Mouse (Mus musculus): ENCODE data around the gene Bola3.

Gene Bola3

DNA sequence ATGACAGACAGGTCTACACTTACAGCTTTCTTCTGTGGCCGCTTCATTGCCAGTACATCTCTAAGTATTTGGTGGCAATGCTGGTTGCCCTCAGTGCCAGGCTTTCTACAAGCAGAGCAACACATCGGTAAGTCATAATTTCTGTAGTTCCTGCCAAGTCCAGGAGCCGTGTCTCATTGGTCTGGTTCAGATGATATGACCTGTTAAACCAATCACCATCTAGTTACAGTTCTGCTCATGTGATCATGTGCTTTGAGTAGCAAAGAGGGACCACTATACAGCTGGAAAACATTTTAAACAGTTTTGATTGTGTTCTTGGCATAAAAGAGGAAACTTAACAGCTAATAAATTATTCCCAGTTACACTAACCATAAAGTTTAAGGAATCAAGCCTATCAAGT lies 1.0 kb upstream of the Bola3 start:
- DNase-seq (ENCODE audit: extremely low spot score, low spot score) = no peak

DNA sequence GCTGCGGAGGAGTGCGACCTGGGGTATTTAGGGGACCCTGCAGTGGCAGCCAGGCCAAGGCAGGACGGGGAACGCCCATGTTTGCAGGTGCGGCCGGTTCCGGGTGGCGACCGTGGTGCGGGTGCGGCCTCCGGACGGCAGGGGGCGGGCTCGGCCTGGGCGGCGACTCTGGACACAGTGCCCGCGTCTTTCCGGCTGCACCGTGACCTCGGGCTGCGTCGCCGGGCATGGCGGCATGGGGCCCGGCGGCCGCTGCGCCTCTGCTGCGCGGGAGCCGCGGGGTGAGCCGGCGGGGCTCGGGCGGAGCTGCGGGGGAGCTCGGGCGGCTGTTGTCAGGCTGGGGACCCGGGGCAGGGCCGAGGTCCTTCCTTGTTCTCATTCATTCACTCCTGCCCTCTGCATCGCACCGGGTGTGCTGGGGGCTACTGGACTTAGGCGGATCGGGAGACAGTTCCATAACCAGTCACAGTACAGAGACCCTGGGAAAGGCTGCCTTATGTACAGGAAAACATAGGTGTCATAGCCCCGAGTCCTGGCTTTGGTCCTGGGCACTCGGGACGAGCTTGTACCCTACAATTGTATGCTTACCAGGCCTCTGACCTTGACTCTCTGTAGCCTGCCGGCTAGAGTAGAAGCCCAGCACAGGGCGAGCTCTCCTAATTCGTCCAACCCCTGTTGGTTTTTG lies 469 bp downstream of the Bola3 start:
- DNase-seq (ENCODE audit: extremely low spot score, low spot score) = peak; percentile 94

DNA sequence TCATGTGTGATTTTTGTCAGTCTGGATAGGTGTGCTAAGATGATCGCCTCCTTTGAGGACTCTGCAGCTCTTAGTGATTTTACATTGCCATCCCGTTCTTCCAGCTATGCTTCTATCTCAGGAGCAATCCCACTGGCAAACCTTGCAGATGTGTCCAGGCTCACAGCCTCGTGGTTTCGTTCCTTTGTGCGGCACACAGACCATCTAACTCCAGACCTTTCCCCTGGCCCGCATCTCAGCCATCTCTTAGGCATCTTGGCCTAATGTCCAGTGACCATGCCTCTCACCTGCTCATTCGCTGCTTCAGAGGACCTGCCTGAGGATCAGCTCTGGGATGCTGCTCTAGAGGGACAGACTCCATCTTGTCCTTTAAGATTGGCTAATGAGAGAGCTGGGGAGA lies 1.2 kb downstream of the Bola3 start:
- no peak for DNase-seq (ENCODE audit: extremely low spot score, low spot score)

DNA sequence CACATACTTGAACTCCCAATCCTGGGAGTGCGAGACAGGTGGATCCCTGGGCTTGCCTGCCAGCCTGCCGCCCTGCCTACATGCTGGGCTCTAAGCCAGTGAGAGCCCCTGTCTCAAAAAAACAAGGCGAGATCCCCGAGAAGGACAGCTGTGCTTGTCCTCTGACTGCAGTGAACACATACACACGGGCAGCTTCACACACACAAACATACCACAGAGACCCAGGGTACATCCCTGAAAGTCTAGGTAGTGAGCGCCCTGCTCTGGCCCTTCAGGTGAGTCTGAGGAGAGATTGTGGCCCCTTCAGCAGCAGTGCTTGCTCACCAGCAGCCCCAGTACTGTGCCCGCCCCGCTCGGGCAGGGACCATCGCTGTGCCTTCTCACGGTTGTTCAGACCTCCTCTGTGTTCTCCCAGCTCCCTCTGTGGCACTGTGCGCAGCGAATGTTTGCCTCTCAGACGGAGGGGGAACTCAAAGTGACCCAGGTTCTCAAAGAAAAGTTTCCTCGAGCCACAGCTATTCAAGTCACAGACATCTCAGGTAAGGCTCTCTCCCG lies 2.0 kb downstream of the Bola3 start:
- DNase-seq (ENCODE audit: extremely low spot score, low spot score) = no peak

DNA sequence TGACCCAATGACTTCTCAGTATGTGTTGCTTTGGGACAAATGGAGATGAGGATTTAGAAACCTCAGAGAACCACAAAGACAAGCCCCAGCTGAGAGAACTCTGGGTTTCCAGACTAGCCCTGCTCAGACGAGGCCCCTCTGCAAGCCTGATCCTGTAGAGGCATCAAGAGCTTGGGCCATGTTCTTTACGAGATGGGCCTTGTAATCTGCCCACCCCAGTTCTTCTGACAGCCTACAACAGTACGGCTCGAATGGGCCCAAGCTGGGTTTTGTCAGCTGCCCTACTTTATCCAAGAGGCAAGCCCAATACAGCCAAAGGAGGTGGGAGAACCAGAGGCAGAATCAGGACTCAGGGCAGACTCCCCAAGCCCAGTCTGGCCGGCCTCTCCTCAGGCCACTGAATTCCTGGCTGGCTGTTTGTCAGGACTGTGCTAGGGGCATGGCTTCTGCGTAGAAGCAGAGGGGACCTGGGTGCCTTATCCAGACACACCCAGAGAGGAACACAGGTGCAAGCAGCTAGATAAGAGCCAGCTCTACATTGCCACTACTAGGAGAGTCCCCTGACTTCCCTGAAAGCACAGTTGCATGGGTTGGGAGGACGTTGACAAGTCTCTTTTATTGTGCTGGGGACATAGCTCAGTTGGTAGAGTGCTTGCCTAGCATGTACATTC lies 2.7 kb downstream of the Bola3 start:
- DNase-seq (ENCODE audit: extremely low spot score, low spot score) = no peak

DNA sequence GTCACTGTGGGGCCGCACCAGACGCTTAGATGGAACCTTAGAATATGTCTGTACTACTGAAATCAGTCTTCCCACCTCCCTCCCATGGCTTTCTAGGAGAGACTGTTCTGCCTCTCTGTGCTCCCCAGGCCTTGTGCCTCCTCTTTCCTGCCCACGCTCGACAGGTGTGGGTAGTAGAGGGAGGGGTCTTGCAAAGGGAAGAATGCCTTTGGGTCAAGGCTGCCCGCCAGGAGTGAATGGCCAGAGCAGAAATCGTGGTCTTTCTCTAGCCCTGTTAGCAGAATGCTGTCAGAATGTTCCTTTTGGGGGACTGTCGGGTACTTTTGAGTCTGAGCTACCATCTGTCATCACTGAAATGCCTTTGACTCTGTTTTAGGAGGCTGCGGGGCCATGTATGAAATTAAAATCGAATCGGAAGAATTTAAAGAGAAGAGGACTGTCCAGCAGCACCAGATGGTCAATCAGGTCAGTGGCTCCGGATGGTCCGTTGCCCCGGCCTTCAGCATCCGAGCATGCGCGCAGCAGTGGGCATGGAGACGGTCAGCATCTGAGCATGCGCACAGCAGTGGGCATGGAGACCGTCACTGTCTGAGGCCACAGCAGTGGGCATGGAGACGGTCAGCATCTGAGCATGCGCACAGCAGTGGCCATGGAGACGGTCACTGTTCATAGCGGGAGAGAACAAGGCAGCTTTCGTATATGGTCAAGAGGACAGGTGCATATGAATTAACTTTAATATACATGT lies 3.9 kb downstream of the Bola3 start:
- DNase-seq (ENCODE audit: extremely low spot score, low spot score) = no peak

DNA sequence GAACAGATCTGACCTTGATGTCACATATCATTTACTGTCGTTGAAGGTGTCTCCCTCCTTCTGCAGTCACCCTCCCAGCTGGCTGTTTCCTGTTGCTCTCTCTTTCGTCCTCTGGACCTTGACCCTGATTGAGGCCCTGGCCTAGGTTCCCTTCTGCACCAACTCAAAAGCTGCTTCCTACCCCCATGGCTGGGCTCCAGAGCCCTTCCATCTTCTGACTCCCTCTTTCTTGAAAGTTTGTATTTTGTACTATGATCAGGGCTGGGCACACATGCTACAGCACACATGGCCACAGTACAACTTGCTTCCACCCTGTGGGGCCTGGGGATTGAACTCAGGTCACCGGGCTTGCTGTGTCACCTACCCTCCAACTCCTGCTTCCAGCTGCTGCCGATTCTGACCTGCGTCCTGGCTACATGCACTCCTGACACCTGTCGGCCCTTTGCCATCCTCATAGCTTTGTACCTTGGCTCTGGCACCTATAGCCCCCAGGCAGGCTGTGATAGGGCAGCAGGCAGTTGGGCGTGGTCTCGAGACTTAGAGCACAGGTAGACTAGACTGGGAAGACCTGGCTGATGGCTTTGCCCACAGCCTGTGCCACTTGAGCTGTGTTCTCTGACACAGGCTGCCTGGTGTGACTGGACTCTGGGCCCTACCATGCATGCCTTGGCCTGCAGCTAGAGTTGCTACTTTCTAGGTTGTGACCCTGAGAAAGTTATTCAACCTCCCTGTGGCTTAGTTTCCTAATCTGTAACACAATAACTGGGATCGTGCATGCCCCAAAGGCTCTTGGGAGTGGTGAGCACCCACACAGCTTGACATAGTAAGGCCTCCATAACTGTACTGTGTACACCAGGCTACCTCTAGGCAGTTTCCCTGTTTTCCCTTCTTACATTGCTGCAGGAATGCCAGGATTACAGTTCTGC lies 6.2 kb downstream of the Bola3 start:
- DNase-seq (ENCODE audit: extremely low spot score, low spot score) = no peak

DNA sequence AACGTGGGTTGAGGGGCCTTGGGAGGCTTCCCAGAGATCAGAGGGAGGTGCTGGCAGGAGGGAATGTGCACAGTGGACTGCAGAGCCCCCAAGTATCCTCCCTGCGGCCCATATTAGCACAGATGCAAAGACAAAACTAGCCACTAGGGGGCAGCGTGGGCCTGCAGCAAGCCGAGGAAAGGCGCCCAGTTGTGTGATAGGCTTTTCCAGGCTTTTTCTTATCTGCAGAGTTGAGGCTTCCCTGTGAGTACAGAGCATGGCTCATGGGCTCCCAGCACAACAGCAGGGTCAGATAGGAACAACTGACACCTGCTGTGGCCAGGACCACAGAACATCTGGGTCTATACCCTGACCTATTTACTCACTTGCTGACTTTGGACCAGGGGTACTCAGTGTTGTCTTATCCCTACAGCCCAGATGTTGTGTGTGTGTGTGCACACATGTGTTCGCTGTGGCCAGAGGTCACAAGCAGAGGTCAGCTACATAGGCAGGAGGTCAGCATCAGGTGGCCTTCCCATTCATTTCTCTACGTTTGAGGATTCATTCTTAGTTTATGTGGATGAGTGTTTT lies 7.7 kb downstream of the Bola3 start:
- DNase-seq (ENCODE audit: extremely low spot score, low spot score) = peak; percentile 83

DNA sequence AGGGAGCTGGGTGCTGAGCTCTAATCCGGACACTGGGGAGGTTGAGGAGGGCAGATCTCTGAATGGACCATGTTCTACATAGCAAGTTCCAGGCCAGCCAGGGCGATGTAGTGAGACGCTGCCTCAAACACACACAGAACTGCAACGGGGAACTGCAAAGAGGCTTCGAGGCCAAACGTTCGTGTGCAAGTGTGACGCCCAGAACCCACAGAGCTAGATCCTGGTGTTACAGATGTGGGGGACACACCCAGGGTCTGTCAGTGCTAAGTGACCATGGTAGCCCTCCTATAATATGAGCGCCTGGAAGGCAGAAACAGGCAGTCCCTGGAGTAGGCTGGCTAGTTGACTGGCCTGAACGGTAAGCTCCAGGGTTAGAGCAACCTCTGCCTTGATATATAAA lies 8.5 kb downstream of the Bola3 start:
- DNase-seq (ENCODE audit: extremely low spot score, low spot score) = no peak

DNA sequence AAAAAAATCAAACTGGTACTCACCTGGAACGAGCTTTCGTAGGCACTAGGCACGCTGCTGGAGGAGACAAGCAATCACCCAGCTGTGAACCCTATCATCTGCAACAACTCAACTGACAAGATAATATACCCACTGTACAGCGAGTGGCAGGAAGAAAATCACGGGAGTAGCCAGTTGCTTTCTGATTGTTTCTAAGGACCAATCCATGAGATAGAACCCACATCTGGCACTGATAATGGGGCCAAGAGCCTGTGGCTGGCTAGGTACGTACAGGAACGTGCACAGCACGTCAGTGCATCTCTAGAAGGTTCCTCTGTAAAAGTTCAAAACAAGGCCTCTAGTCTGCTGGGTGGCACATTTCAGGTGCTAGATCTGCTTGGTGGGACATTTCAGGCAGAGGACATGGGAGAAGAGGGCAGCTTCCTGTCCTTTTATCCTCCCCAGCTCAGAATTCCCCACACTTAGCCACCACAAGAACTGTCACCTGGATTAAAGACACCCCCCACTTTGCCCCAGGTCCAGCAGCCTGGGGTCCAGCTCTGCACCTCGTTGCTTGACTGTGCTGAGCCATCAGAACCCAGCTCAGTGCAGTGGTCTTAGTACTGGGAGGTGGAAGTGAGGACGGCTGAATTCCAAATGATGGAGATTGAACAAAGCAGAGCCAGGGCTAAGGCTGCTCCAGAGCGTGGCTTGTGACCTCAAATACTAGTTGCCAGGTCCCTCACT lies 12.7 kb downstream of the Bola3 start:
- DNase-seq (ENCODE audit: extremely low spot score, low spot score) = no peak

DNA sequence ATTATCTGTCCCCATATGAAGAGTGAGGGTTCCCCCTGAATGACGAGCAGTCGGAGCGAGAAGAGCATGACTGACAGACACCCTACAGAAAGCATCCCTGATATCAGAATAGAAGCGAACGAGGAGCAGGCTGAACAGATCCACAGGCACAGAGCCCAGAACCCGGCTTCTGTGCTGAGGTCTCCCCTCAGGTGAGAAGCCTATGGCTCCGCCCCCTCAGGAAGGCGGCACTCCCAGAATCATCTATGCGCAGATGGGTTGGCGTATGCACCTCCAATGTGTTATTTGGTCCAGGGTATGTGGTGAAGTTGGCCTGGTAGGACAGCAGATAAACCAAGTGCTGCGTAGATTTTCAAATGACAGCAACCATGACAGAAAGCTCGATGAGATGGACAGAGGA lies 14.1 kb downstream of the Bola3 start:
- DNase-seq (ENCODE audit: extremely low spot score, low spot score) = no peak

DNA sequence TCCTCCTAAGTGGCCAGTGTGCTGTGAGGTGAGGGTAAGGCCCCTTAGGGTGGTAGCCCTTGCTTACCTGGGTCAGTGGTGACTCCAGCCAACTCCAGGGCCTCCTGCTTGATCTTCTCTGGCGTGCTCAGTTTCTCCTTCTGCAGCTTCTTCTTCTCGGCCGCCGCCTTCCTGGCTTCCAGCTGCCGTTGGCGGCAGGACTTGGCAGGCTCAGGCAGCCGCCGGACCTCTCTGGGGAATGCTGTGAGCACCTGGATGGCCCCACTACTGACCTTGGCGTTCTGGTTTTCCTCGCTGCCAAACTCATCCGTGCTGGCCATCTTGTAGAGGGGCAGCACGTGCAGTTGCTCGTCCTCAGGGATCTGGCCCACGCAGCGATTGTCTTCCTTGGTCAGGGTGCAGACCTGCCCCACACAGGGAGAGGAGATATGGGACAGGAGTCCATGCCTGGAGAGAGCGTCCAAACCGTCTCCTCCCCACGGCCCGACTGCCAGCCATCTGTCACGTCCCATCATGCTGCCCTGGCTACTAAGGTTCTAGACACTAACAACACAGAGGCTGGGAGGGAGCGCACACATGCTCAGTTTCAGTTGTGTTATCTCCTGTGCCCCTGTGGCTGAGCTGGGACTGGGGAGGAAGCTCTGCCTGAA lies 21.5 kb downstream of the Bola3 start:
- no peak for DNase-seq (ENCODE audit: extremely low spot score, low spot score)

DNA sequence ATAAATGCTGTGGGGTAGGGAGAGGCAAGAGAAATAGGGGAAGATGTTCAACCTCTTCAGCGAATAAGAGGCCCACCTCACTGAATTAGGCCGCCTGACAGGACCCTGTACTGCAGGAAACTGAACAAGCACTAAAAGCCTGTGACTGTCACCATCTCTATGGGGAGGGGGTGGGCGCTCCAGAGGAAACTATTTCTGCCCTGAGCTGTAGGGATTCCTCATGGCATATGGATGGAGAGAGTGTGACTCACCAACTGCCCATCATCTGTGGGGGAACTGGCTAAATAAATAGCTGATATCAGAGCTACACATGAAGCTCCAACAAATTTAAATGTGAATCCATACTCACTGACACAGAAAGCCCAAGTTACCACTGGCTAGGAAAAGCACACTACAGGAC lies 22.4 kb downstream of the Bola3 start:
- DNase-seq (ENCODE audit: extremely low spot score, low spot score) = no peak

DNA sequence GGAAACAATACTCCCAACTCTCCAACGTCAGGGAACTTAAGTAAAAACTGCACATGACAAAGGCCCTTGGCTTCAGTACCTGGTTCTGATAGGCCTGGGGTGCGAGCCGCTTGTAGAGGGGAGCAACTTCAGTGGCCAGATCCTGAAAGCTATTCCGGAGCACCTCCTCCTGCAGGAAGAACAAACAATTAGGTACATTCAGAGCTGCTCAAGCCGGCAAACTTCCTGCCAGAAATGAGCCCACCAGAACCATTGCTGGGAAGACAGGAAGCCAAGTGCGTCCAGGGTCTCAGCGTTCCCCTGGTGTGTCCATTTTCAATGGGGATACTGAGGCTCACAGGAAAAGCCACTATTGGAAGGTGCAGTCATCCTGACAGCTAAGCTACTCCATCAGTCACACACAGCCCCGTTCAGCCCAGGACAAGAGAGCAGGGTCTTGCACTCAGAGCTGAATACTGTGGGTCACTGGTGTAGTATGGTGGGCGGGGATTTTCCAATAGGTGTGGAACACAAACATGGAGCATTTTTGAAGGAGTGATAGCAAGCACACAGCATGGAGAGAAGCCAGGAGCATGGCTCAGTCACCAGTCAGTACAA lies 24.9 kb downstream of the Bola3 start:
- no peak for DNase-seq (ENCODE audit: extremely low spot score, low spot score)

DNA sequence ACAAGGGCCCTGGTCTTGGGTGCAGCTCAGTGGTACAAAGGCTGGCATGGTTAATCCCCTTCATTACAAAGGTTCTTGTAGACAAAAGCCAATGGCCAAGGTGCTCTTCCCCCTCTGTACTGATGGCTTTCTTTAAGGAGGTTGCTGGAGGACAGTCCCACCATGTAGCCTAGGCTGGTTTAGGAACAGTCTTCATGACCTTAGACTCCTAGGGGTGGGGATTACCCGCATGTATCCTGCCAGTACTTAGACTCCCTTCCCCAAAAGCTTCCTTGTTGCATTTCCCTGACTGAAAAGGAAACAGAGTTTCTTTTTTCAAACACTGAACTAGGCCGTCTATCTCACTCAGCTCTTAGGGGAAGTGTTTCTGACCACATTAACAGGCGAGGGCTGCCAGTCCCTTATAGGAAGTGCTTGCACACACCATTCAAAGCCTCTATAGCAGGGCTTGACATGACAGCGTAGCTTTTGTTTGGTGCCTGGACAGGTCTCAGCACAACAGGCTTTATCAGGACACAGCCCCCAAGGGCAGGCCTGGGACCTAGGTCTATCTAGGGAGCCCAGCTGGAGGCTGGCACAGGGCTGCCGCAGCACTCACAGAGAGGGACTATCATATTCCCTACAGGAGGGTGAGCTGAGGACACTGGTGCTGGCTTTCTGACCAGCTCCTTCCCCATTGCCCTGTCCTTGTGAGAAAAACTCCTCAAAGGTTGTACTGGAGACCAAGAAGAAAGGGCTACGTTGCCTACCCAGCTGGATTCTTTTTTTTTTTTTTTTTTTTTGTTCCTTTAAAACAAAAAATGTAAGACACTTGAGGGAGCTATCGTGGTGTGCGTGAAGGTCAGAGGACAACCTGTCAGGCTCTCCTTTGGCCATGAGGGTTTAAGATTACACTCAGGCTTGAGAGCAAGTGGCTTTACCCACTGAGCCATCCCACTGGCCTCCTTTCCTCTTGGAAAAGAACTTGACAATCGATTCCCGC lies 32.9 kb downstream of the Bola3 start:
- DNase-seq (ENCODE audit: extremely low spot score, low spot score) = no peak

DNA sequence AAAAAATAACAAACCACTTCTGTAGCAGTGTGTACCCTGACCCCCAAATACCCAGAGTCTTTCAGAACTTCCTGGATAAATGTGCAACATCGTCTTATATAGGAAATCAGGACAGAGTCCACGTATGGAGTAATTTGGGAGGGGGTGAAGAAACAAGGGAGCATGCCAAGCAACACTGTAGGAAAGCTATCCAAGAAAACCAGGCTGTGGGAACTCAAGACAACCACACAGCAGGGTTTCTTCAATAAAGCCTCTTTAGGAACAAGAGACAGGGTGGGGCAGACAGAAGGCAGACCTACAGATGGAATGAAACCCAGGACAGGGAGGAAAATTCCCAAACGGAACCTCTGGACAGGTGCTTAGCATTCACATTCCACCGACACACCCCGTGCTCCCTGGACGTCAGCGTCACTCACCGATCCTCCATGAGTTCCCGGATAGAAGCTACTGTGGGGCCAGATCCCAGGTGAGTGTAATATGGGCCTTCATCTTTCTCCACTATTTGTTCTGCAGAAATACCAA lies 36.7 kb downstream of the Bola3 start:
- no peak for DNase-seq (ENCODE audit: extremely low spot score, low spot score)

DNA sequence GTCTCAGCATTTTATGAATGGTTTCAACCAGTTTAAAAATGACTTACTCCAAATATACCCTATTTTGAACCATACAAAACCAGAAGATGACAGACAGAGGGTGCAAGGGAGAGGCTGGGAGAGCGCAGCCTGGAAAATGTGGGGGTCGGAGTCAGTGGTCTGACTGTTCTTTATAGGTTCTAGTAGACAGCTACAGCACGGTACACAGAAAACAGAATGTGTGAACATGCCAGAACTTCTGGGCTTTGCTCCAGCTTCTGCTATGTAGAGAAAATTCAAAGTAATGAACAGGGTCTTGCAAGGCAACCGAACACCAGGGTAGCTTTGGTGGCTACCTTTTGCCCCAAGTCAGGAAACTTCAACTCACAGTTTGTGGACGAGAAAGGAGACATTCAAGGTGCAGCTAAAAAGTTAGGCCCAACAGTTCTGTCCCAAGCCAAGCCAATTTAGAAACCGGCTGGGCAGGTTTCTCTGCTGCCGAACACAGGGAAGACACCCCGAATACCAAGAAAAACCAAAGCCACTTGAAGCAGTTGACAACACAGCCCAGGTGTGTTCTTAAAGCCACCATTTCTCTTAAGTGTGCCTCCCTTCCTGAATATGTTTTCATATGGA lies 43.3 kb downstream of the Bola3 start:
- DNase-seq (ENCODE audit: extremely low spot score, low spot score) = no peak
